Mouse (Mus musculus): ENCODE data around the gene Akt1s1. TPM values are rescaled to one million over a fixed set of nuclear protein-coding genes. Genes with fewer than 3 reads are reported as not detected.

Akt1s1 gene
- polyA plus RNA-seq, 1 experiment from 2014 or later, result 96.5 TPM

- WGBS, result 83% methylated on average over 11 of the region's 11 CpGs
- peak overlapping the region; percentile 77 for H3K27ac ChIP-seq (replicated peaks)
- peaks cover 61% of the 10 kb centered on the region for H3K4me1 ChIP-seq
Measured at GRCm38 (mm10) chr7:44863982-44864494, 15.2 kb downstream of the Akt1s1 start.

DNA sequence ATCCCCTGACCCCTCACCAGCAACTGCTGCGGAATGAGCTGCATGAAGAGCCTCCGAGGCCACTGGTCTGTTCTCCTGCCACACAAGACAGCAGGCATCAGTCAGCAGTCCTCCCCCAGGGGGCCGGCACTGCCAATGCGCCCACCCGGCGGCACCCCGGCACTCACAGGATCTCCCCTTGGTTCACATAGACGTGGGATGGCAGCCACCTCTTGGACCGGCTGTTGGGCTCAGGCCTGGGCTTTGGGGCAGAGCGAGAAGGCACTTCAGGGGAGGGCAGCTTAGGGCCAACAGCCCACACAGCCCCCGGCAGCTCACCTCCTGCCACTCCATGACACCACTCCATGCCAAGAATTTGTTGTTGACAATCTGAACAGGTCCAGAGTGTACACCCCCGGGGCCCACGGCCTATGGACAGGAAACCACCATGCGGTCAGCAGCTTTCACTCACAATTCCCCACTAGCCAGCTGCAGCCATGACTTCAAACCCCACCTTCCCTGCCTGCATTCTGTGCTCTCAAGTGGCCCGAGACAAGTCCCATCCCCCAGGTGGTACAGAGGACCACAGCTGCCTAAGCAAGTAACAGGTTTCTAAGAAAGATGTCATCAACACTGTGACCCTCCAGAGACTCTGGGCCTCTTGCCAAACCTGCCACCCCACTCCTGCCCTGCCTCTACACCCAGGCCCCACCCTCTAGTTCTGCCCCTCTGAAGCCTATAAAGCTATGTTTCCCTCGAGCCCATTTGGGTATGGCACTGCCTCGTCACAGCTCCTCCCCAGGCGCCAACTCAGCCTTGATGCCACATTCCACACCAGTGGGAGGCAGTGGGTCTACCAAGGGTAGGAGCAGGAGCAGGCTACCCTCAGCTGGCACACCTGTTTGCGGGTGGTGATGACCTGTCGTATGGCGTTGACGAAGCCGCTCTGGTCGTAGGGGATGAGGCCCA is 16.1 kb downstream of the Akt1s1 start:
- H3K36me3 ChIP-seq, result peaks cover 51% of the 10 kb centered on the region
- H3K9ac ChIP-seq, result peak overlapping the region; percentile 98
- ATAC-seq (ENCODE audit: extremely low read depth, insufficient number of reproducible peaks, low FRiP score, low TSS enrichment), result no peak
- 70% methylated on average over 24 of the region's 24 CpGs for WGBS
- no peaks in the 10 kb centered on the region for H3K27me3 ChIP-seq (replicated peaks)
- H3K4me2 ChIP-seq, result peak overlapping the region; percentile 92
- H3K4me1 ChIP-seq, result peaks cover 61% of the 10 kb centered on the region
- H3K9me3 ChIP-seq, result no peaks in the 10 kb centered on the region
- H3K4me3 ChIP-seq, result no peak overlapping the region
- H3K27ac ChIP-seq (replicated peaks), result peak overlapping the region; percentile 77

More at GRCm38 (mm10) chr7:44863982-44864494, 15.2 kb downstream of the Akt1s1 start:
- no peak for ATAC-seq (ENCODE audit: extremely low read depth, insufficient number of reproducible peaks, low FRiP score, low TSS enrichment)
- no peak overlapping the region for H3K4me3 ChIP-seq
- H3K27me3 ChIP-seq (replicated peaks), result no peaks in the 10 kb centered on the region
- H3K9me3 ChIP-seq, result no peaks in the 10 kb centered on the region
- H3K9ac ChIP-seq, result peak overlapping the region; percentile 98; the same call in 1 of the 2 replicates
- peaks cover 58% of the 10 kb centered on the region for H3K36me3 ChIP-seq
- H3K4me2 ChIP-seq, result no peak overlapping the region

DNA sequence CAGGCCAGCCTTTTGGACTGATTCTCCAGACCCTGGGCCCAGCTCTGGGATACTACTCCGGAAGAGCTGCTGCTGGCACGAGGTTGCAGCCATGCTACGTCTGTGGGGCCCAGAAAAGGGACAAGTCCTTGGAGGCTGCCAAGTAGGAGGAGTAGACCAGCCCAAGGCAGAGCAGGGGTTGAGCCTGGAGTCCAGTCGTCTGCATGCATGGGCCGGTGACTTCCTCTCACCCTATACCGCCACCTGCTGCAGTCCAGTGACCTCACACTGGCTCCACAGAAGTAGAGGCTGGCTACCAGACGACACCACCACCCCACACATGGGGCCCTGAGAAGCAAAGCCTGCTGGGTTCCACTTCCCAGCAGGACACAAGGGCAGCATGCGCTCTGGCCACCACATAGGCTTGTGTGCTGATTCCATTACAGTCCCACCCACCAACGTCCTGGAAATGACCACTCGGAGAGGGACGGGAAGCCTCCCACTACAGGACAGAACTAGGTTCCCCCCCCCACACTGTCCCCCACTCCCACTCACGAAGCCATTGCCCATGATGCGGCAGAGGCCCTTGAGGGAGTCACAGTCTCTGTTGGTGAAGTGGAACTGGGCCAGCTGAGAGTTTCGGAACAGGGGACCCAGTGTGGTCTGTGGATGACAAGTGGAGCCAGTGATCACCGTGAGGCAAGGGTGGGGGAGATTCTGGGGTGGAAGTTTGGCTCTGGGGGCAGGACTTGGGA is 17.7 kb downstream of the Akt1s1 start:
- Histone ChIP-seq H3K36me3 (peaks cover 42% of the 10 kb centered on the region), H3K9me3 (no peaks in the 10 kb centered on the region), H3K27me3 (replicated peaks) (no peaks in the 10 kb centered on the region), H3K9ac (peak overlapping the region; percentile 98), H3K27ac (replicated peaks) (peak overlapping the region; percentile 77), H3K4me2 (peak overlapping the region; percentile 92), H3K4me3 (peak overlapping the region; percentile 81), H3K4me1 (peaks cover 60% of the 10 kb centered on the region)
- WGBS, result 37% methylated on average over 15 of the region's 15 CpGs
- ATAC-seq (ENCODE audit: extremely low read depth, insufficient number of reproducible peaks, low FRiP score, low TSS enrichment), result 0 out of 2 replicates have a peak, but pooled peaks have one; percentile 0

DNA sequence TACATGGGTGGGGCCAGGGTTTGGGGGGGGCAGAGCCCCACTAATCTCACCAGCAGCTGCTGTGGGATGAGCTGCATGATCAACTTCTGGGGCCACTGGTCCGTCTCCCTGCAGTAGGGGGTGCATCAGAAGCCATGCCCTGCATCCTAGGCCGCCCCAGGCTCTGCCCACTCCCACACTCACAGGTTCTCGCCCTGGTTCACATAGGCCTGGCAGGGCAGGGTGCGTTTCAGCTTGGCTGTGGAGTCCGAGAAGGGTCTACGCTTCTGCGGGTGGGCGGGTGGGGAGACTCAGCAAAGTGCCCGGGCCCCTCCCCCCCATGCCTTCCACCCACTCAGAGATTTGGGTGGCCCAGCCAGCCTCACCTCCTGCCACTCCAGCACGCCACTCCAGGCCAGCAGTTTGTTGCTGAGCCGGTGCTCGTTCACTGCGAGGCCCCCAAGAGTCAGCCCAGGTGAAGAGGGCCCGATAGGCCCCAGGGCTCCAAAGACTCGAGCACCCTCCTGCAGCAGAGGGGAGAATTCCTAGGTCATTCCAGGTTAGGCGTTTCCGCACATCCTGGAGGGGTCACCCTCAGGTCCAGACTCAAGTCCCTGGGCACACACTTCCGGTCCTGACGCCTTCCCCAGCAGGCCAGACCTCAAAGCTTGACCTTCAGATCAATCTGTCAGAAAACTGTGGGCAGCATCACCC is 18.4 kb downstream of the Akt1s1 start:
- Histone ChIP-seq H3K4me3 (peak overlapping the region; percentile 81), H3K9me3 (no peaks in the 10 kb centered on the region), H3K27me3 (replicated peaks) (no peaks in the 10 kb centered on the region), H3K36me3 (peaks cover 35% of the 10 kb centered on the region), H3K4me1 (peaks cover 60% of the 10 kb centered on the region), H3K27ac (replicated peaks) (peak overlapping the region; percentile 77), H3K4me2 (peak overlapping the region; percentile 92), H3K9ac (peak overlapping the region; percentile 98)
- ATAC-seq (ENCODE audit: extremely low read depth, insufficient number of reproducible peaks, low FRiP score, low TSS enrichment), result no peak
- 61% methylated on average over 19 of the region's 19 CpGs for WGBS

DNA sequence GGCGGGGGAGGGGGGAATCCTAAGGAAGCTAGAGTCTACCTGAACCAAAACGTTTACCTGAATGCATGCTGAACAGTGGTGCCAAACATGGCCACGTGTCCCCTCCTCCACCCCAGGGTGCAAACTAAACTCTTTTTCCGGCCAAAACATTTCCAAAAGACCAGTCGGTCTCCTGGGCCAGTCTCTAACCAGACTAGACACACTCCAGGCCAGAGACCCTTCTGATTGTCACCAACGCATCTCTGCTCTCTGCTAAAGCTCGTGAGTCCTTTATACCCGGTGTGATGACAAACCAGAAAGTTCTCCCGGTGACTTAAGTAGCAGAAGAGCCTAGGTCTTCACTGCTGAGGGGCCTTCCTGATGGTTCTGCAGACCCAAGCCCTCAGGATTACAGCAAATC is 19.0 kb downstream of the Akt1s1 start:
- peaks cover 28% of the 10 kb centered on the region for H3K36me3 ChIP-seq
- H3K4me3 ChIP-seq, result peak overlapping the region; percentile 81
- H3K27me3 ChIP-seq (replicated peaks), result no peaks in the 10 kb centered on the region
- H3K27ac ChIP-seq (replicated peaks), result peak overlapping the region; percentile 99; the same call in 1 of the 2 replicates
- ATAC-seq (ENCODE audit: extremely low read depth, insufficient number of reproducible peaks, low FRiP score, low TSS enrichment), result no peak
- H3K9ac ChIP-seq, result peak overlapping the region; percentile 98
- no peaks in the 10 kb centered on the region for H3K9me3 ChIP-seq
- WGBS, result 45% methylated on average over 9 of the region's 9 CpGs
- H3K4me2 ChIP-seq, result peak overlapping the region; percentile 92
- peaks cover 66% of the 10 kb centered on the region for H3K4me1 ChIP-seq

- Histone ChIP-seq H3K36me3 (peaks cover 22% of the 10 kb centered on the region), H3K27me3 (replicated peaks) (no peaks in the 10 kb centered on the region), H3K27ac (replicated peaks) (peak overlapping the region; percentile 99), H3K4me1 (peaks cover 73% of the 10 kb centered on the region), H3K9me3 (no peaks in the 10 kb centered on the region), H3K4me2 (peak overlapping the region; percentile 92), H3K9ac (peak overlapping the region; percentile 98), H3K4me3 (peak overlapping the region; percentile 81)
- no peak for ATAC-seq (ENCODE audit: extremely low read depth, insufficient number of reproducible peaks, low FRiP score, low TSS enrichment)
- WGBS, result 6% methylated on average over 16 of the region's 16 CpGs
Measured at GRCm38 (mm10) chr7:44868465-44868864, 19.7 kb downstream of the Akt1s1 start.

GRCm38 (mm10) chr7:44868919-44869696 is 20.3 kb downstream of the Akt1s1 start:
- H3K4me1 ChIP-seq, result peaks cover 73% of the 10 kb centered on the region
- peak overlapping the region; percentile 81 for H3K4me3 ChIP-seq
- H3K27me3 ChIP-seq (replicated peaks), result no peaks in the 10 kb centered on the region
- no peaks in the 10 kb centered on the region for H3K9me3 ChIP-seq
- ATAC-seq (ENCODE audit: extremely low read depth, insufficient number of reproducible peaks, low FRiP score, low TSS enrichment), result peak; percentile 48
- under 1% methylated on average over 85 of the region's 108 CpGs for WGBS
- peak overlapping the region; percentile 98 for H3K9ac ChIP-seq
- H3K36me3 ChIP-seq, result peaks cover 15% of the 10 kb centered on the region
- H3K27ac ChIP-seq (replicated peaks), result peak overlapping the region; percentile 99
- H3K4me2 ChIP-seq, result peak overlapping the region; percentile 92

DNA sequence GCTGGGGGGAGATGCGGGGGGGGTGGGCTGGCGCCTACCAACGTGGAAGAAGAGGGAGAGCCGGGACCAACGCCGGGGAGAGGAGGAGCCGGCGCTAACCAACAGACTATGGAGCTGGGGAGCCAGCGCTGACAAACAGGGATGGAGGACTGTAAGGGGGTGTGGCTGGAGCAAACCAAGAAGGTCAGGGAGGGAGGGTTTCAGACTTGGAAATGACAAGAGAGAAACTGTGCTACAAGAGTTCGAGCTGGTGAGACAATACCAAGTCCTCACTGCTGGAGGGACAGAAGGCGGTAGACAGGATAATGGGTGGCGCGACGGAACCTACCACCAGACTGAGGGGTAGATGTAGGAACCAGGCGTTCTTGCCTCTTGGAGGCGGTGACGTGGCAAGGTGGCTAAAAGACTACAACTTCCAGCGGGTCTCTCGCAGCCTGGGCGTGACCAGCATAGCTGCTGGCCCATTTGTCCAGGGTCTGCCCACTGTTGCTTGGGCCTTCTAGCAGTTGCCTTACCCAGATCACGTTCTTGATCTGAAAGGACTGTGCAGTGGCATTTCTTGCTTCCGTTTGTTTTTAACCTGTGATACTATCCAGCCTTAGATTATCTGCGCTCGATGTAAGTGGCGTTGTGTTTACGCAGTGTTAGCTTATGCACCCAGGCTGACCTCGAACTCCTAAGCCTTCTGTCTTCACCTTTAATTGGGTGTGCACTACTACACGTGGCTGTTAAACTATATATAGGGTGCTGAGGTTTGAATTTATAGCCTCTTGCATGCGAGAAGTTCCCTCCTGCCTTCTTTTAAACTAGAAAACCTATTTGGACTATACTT is 21.1 kb downstream of the Akt1s1 start, which contains the start of gene Ptov1:
TSS of gene Ptov1 (minus strand) at position 92 of the 832 bp plus-strand sequence.
- Histone ChIP-seq H3K4me2 (peak within 1 kb of the TSS; percentile 92), H3K27ac (replicated peaks) (peak within 1 kb of the TSS; percentile 99), H3K36me3 (peaks cover 7% of the 10 kb centered on the region), H3K4me1 (peaks cover 66% of the 10 kb centered on the region), H3K27me3 (replicated peaks) (no peaks in the 10 kb centered on the region), H3K9ac (peak within 1 kb of the TSS; percentile 98), H3K4me3 (peak within 1 kb of the TSS; percentile 81), H3K9me3 (no peaks in the 10 kb centered on the region)
- peak; percentile 82 for ATAC-seq (ENCODE audit: extremely low read depth, insufficient number of reproducible peaks, low FRiP score, low TSS enrichment)
- 5% methylated on average over 29 of the region's 29 CpGs for WGBS

DNA sequence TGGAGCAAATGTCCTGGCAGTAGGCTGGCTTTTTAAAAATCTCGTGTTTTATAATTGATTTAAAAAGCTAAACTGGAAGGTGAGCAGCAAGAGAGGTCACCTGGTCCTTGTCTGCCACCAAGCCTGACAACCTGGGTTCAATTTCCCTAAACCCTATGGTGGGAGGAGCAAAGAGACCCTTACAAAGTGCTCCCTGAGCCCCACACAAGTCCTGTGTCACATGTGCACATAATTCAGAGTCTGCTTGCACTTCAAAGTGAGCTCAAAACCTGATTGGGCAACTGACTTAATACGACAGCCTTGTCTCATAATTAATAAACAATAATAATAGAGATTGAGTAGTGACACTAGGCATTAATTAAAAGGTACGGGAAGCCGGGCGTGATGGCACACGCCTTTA is 21.8 kb downstream of the Akt1s1 start:
- Histone ChIP-seq H3K36me3 (peaks cover 3% of the 10 kb centered on the region; the same call in 1 of the 2 replicates), H3K4me3 (peak overlapping the region; percentile 81), H3K9ac (peak overlapping the region; percentile 98), H3K4me1 (peaks cover 61% of the 10 kb centered on the region), H3K4me2 (peak overlapping the region; percentile 92), H3K27ac (replicated peaks) (peak overlapping the region; percentile 99), H3K9me3 (no peaks in the 10 kb centered on the region), H3K27me3 (replicated peaks) (no peaks in the 10 kb centered on the region)
- WGBS, result 82% methylated on average over 6 of the region's 6 CpGs
- no peak for ATAC-seq (ENCODE audit: extremely low read depth, insufficient number of reproducible peaks, low FRiP score, low TSS enrichment)
